Mouse (Mus musculus): ENCODE measurements around the gene Lif.

DNA sequence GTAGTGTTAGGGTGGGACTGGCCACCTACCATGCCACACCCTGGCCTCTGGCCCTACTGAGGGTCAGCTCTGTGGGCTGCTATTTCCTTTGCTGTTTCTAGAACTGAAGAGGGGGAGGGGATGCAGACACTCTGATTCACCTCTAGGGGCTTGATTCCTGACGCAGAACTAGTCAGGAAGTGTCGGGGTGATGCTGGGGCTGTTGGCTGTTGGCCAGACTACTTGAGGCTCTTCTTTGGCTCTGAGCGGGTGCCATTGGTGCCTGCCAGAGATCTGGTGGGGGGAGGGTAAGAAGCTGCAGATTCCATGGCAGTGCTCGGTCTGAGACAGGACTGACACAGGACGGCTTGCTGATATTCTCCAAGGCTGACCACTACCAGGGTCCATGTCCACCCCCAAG lies 4.6 kb downstream of the Lif start:
- TF ChIP-seq CTCF (IDR thresholded peaks at IDR 0.05 in 2 of 3, conservative IDR thresholded peaks at IDR 0.05 in 1 of 3; ENCODE audit: control insufficient read depth in 1 of 3, insufficient read depth in 1 of 3, low read depth in 2 of 3, low read length in 3 of 3, poor library complexity in 1 of 3, severe bottlenecking in 1 of 3) (peak; percentile 26 to 58 (median 43); a peak in 5 of 6 replicates), MAFK (IDR thresholded peaks at IDR 0.05; ENCODE audit: borderline replicate concordance, low read depth, low read length) (no peak)

Measured in MEL (cell line).